Mouse (Mus musculus) right cerebral cortex, adult 2 months (tissue): ENCODE measurements around the gene Zic5.

Source experiments
- DNase-seq, 2 experiments: peaks; one replicate each; pipeline ENCODE4 v3.0.0; 2021 to 2022; ENCODE audit warnings: low spot score in 2 of 2

Zic5 gene

GRCm38 (mm10) chr14:122427654-122428053, 37.8 kb downstream of the Zic5 start:
- no peak for DNase-seq

GRCm38 (mm10) chr14:122427204-122427560, 38.3 kb downstream of the Zic5 start:
- no peak for DNase-seq

- DNase-seq: no peak
Measured at GRCm38 (mm10) chr14:122426529-122427203, 38.8 kb downstream of the Zic5 start.

- no peak for DNase-seq
Measured at GRCm38 (mm10) chr14:122424441-122424840, 41.0 kb downstream of the Zic5 start.

- DNase-seq: no peak
Measured at GRCm38 (mm10) chr14:122416166-122416771, 49.2 kb downstream of the Zic5 start.

GRCm38 (mm10) chr14:122414786-122415185, 50.7 kb downstream of the Zic5 start:
- no peak for DNase-seq

GRCm38 (mm10) chr14:122413542-122413928, 51.9 kb downstream of the Zic5 start:
- no peak for DNase-seq

GRCm38 (mm10) chr14:122412841-122413541, 52.5 kb downstream of the Zic5 start:
- no peak for DNase-seq
